Mouse (Mus musculus) retina, embryonic 14.5 days (tissue): ENCODE data around the gene Olfr362.
"Not testable (repeated sequence)": the region's sequence is repeated elsewhere in the genome, so short reads cannot be mapped to it uniquely, and the experiment has no call there.

ENCODE experiments used
- DNase-seq: peaks from one replicate; pipeline ENCODE4 v3.0.0-alpha.2; 2015; ENCODE audit warnings: low spot score

Olfr362 gene

DNA sequence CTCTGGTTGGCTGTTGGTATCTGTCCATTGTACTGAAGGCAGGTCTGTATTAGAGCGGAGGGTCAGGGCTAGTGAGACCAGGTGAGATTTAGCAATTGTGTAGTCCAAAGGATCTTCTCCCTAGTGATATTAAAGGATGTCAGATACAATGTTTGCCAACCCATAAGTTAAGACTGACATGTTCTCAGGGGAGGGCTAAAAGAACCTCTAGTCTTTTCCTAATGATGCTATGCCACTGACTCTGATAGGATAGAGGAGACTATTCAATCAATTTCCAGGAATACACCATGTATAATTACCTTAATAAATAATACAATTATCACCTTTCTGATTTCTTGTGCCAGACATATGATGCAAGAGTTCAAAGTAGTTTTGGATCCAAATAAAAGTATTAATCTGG, at the start of gene Olfr362:
Olfr362 (minus strand) TSS at position 101 of the 400 bp plus-strand sequence.
- DNase-seq: no peak

DNA sequence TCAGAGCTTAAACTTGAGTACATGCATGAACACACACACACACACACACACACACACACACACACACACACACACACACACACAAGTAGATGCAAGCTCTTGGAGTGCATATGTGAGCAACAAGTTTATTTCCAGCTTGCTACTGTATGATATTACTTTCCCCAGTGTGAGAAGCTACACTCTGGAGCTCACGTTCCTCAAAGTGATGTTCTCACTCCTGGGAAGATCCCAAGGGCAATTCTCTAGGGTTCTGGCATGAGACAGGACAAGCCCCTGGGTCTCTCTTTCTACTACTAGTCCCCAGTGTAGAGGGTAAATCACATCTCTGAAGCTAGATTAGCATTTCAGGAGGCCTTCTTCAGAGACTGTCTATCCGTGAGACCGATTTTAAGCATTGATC, 21.3 kb upstream of the Olfr362 start, which contains the start of gene Olfr364-ps1:
Olfr364-ps1 (plus strand) TSS at position 301 of the 400 bp plus-strand sequence.
- no peak for DNase-seq

GRCm38 (mm10) chr2:37089190-37089589, 28.5 kb downstream of the Olfr362 start, which contains the start of gene Olfr361:
Olfr361 (minus strand) TSS chr2:37089290.
- DNase-seq: not testable (repeated sequence)

GRCm38 (mm10) chr2:37065446-37065845, 52.3 kb downstream of the Olfr362 start, which contains the start of gene Olfr360:
Olfr360 (plus strand) TSS chr2:37065746.
- DNase-seq: no peak
